Mouse (Mus musculus) intestine, embryonic 15.5 days (tissue): ENCODE results near the gene Zfp853. TPM values are rescaled to one million over a fixed set of nuclear protein-coding genes. Genes with fewer than 3 reads are reported as not detected.
A peak's percentile ranks its signal among the peaks of the same experiment; 100 is the strongest.

ENCODE experiments used
- ATAC-seq: fragments of 200-750 bp; cut with Nextera tagmentation; 2 replicates; pipeline ENCODE4 v1.8.0; 2017; ENCODE audit warnings: moderate TSS enrichment, moderate library complexity
- H3K27ac ChIP-seq: fragments of 300-500 bp; sonication (generic); 2 replicates; pipeline ENCODE4 v1.5.1; 2015; ENCODE audit warnings: mild to moderate bottlenecking, inconsistent platforms
- H3K27me3 ChIP-seq: fragments of 300-500 bp; sonication (generic); replicated peaks from 2 replicates; pipeline ENCODE4 v1.6.1; 2015; ENCODE audit warnings: inconsistent platforms
- H3K36me3 ChIP-seq: fragments of 300-500 bp; sonication (generic); 2 replicates; pipeline ENCODE4 v1.6.1; 2015; ENCODE audit warnings: inconsistent platforms
- H3K4me1 ChIP-seq: fragments of 300-500 bp; sonication (generic); replicated peaks from 2 replicates; pipeline ENCODE4 v1.6.1; 2015; ENCODE audit warnings: inconsistent platforms
- H3K4me2 ChIP-seq: fragments of 300-500 bp; sonication (generic); replicated peaks from 2 replicates; pipeline ENCODE4 v1.6.1; 2015; ENCODE audit warnings: mild to moderate bottlenecking, inconsistent platforms
- H3K4me3 ChIP-seq: fragments of 300-500 bp; sonication (generic); replicated peaks from 2 replicates; pipeline ENCODE4 v1.5.1; 2015; ENCODE audit warnings: inconsistent platforms
- H3K9ac ChIP-seq: fragments of 300-500 bp; sonication (generic); 2 replicates; pipeline ENCODE4 v1.6.1; 2015; ENCODE audit warnings: inconsistent platforms
- H3K9me3 ChIP-seq: fragments of 300-500 bp; sonication (generic); 2 replicates; pipeline ENCODE4 v1.6.1; 2016; ENCODE audit warnings: inconsistent platforms
- WGBS: fragments of 180-500 bp; shearing (Covaris S2); methylation state at CpG from one replicate; pipeline ENCODE4 v1.1.7; 2015; 5-methylcytosine and 5-hydroxymethylcytosine counted together
- polyA plus RNA-seq: library from polyadenylated mRNA; unstranded; fragments of >200 nt; fragmentation: Nextera tagmentation; extraction: Ambion mirVana; gene quantifications from 2 replicates; pipeline ENCODE4 v1.2.1, GENCODE M21; 2015

Zfp853 gene
- polyA plus RNA-seq, 1 experiment from 2014 or later: 0.06 TPM

DNA sequence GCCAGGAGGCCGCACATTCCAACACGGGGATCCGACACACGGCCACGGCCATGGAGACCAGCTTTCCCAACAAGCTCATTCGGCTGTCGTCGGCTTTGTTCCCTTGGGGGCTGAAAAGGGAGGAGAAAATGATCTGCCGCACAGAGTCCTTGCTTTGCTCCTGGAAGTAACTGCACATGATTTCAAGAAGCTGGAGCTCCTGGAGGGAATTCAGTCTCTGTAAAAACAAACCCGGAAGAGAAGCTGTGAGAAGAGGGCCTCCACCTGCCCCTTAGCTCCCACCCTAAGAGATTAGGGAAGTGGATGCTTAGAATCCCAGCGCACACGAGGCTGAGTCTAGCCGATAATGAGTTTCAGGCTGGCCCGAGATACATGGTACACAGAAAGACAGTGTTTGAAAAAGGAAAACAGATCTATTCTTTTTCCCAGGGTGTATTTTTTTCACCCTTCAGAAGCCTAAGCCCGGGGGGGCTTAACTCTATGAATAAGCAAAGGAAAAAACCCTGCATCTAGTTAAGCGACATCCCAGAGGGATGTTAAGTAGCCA is 20.8 kb upstream of the Zfp853 start:
- H3K27me3 ChIP-seq: no peaks in the 10 kb centered on the region
- WGBS: 3% methylated on average over 16 of the region's 16 CpGs
- H3K4me2 ChIP-seq: peak overlapping the region; percentile 84
- no peaks in the 10 kb centered on the region for H3K9me3 ChIP-seq
- ATAC-seq: peak; percentile 45; the same call in 1 of the 2 replicates
- peak overlapping the region; percentile 95 for H3K4me3 ChIP-seq
- H3K27ac ChIP-seq: peak overlapping the region; percentile 84
- peaks cover 9% of the 10 kb centered on the region for H3K4me1 ChIP-seq
- H3K36me3 ChIP-seq: peaks cover 27% of the 10 kb centered on the region
- H3K9ac ChIP-seq: peak overlapping the region; percentile 96

DNA sequence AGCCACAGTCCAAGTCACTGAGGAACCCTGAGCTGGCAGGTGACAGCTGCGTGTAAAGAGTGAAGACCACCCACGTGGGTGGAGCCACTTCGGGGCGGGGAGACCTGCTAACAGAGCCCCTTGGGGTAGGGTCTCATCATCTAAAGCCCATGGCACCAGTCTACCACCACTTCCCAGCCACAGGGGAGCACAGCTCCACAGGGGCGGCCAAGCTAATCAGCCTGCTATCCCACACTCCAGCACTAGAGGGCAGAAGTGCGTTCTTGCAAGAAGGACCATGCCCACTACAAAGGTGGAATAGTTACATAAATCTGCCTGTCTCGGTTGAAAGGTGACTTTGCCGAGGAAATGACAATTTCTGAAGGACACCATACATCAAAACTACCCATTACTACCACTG is 18.5 kb upstream of the Zfp853 start:
- 67% methylated on average over 8 of the region's 8 CpGs for WGBS

DNA sequence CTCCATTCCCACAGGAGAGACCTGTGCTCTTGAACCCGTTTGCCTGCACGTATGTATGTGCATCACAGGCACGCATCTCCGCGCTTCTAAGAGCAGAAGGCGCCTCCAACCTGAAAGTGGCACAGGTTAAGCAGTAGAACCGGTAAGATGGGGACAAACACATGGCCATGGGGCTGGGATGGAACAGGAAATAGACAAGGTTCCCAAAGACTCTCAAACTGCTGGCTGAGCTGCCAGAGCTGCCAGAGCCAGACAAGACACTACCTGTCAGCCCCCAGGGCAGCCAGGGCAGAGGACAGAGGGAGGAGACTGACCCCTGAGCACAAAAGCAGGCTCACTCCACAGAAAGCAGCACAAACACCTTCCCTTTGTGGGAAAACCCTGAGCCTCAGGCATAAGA is 16.5 kb upstream of the Zfp853 start:
- Histone ChIP-seq H3K4me2 (no peak overlapping the region), H3K4me1 (peaks cover 9% of the 10 kb centered on the region), H3K27me3 (no peaks in the 10 kb centered on the region), H3K9ac (no peak overlapping the region), H3K27ac (no peak overlapping the region), H3K4me3 (no peak overlapping the region), H3K36me3 (peaks cover 51% of the 10 kb centered on the region), H3K9me3 (no peaks in the 10 kb centered on the region)
- no peak for ATAC-seq
- WGBS: 96% methylated on average over 7 of the region's 7 CpGs

More for the DNA sequence above, 18.5 kb upstream of the Zfp853 start:
- peaks cover 38% of the 10 kb centered on the region for H3K36me3 ChIP-seq
- H3K9me3 ChIP-seq: no peaks in the 10 kb centered on the region
- H3K27me3 ChIP-seq: no peaks in the 10 kb centered on the region
- peaks cover 9% of the 10 kb centered on the region for H3K4me1 ChIP-seq
- no peak overlapping the region for H3K4me3 ChIP-seq
- no peak for ATAC-seq
- H3K9ac ChIP-seq: no peak overlapping the region
- H3K4me2 ChIP-seq: no peak overlapping the region
- H3K27ac ChIP-seq: no peak overlapping the region

DNA sequence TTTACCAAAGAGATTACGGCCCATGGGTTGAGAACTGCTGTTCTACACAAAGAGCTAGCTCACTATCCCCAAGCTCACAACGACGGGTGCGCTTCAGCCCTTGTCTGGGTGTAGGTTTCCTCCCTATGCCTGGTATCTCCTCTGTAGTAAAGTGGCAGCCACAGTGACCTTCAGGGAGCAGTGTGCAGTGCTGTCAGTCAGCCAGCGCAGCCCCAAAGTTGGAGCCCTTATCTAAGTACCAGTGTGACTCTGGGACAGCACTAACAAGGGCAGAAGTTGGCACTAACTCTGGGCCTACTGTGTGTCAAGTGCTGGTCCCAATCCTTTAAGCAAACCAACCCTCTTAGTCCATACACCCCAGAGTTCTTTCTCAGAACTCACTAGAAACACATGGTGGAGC is 15.4 kb upstream of the Zfp853 start:
- Histone ChIP-seq H3K27me3 (no peaks in the 10 kb centered on the region), H3K36me3 (peaks cover 51% of the 10 kb centered on the region), H3K4me3 (no peak overlapping the region), H3K9ac (no peak overlapping the region), H3K4me2 (no peak overlapping the region), H3K9me3 (no peaks in the 10 kb centered on the region), H3K4me1 (peaks cover 5% of the 10 kb centered on the region), H3K27ac (no peak overlapping the region)
- no peak for ATAC-seq
- 80% methylated on average over 5 of the region's 5 CpGs for WGBS

DNA sequence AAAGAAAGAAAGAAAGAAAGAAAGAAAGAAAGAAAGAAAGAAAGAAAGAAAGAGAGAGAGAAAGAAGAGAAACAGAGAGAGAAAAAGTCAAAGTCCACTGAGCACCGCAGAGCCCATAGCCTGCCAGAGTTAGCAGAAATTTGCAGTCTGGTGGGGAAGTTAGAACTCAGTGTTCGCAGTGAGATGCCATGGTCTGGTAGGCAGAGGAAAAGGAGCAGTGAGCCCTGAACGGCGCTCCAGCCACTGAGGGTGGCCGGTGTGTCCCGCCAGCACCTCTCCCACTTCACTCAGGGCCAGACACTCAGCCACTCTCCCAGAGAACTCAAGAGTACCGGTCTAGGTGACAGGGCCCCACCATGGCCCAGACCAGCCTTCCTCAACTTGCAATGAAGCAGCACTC is 10.8 kb upstream of the Zfp853 start:
- ATAC-seq: no peak
- no peak overlapping the region for H3K9ac ChIP-seq
- 92% methylated on average over 7 of the region's 7 CpGs for WGBS
- no peak overlapping the region for H3K4me3 ChIP-seq
- H3K27me3 ChIP-seq: no peaks in the 10 kb centered on the region
- H3K4me2 ChIP-seq: no peak overlapping the region
- no peaks in the 10 kb centered on the region for H3K4me1 ChIP-seq
- H3K27ac ChIP-seq: no peak overlapping the region
- H3K36me3 ChIP-seq: peaks cover 50% of the 10 kb centered on the region
- no peaks in the 10 kb centered on the region for H3K9me3 ChIP-seq

DNA sequence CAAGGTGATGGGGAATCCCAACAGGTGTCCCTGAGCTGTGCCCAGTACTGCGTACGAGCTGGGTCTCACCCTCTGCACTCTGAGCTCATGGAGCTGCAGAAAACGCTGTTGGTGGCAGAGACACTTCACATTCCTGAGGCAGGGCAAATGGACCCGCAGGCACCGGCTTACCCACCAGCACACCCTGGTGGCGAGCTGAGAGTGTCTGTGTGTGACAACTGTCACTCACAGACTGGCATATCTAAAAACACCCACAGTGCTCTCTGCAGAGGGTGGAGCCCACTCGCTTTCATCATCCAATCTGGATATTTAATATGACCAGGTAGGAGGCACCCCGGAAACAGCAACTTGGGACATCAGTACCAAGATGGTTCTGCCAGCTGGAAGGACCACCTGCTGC is 7.9 kb upstream of the Zfp853 start:
- Histone ChIP-seq H3K9me3 (no peaks in the 10 kb centered on the region), H3K4me3 (no peak overlapping the region), H3K4me1 (no peaks in the 10 kb centered on the region), H3K4me2 (no peak overlapping the region), H3K27ac (no peak overlapping the region), H3K27me3 (no peaks in the 10 kb centered on the region), H3K9ac (no peak overlapping the region), H3K36me3 (peaks cover 30% of the 10 kb centered on the region)
- 76% methylated on average over 8 of the region's 8 CpGs for WGBS
- ATAC-seq: no peak

DNA sequence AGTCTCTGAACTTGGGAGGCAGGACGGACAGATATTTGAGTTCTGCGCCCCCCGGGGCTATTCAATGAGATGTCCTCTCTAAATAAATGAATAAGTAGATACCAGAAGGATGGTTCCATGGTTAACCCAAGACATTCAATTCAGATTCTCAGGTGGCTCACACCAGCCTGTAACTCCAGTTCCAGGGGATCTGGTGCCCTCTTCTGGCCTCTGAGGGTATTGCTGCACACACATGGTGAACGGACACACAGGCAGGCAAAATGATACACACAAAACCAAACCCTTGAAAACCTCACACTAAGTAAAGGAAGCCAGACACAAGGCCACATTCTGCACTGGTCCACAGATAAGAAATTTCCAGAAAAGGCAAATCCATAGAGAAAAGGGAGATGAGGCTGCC is 6.3 kb upstream of the Zfp853 start:
- WGBS: 92% methylated on average over 4 of the region's 4 CpGs
- H3K4me1 ChIP-seq: no peaks in the 10 kb centered on the region
- H3K36me3 ChIP-seq: peaks cover 23% of the 10 kb centered on the region
- 0 out of 2 replicates have a peak, but pooled peaks cover under 1% of the 10 kb centered on the region for H3K27me3 ChIP-seq
- no peak overlapping the region for H3K27ac ChIP-seq
- no peak for ATAC-seq
- H3K9ac ChIP-seq: no peak overlapping the region
- H3K9me3 ChIP-seq: no peaks in the 10 kb centered on the region
- no peak overlapping the region for H3K4me2 ChIP-seq
- H3K4me3 ChIP-seq: no peak overlapping the region

DNA sequence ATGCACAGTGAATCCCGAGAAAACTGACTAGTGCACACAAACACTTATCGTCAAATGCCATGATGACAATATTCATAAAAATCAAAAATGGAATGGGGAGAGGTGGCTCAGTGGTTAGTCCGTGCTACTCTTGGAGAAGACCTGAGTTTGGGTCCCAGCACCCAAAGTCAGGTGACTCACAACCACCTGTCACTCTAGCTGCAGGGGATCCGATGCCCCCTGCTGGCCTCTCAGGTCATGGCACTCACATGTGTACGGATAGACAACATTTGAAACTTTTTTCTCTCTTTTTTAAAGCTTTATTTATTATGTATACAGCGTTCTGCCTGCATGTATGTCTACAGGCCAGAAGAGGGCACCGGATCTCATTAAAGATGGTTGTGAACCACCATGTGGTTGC is 5.0 kb upstream of the Zfp853 start:
- Histone ChIP-seq H3K4me3 (no peak overlapping the region), H3K4me2 (no peak overlapping the region), H3K9me3 (no peaks in the 10 kb centered on the region), H3K4me1 (peaks cover 6% of the 10 kb centered on the region), H3K27me3 (peaks cover 13% of the 10 kb centered on the region), H3K9ac (no peak overlapping the region), H3K27ac (no peak overlapping the region), H3K36me3 (peaks cover 21% of the 10 kb centered on the region)
- WGBS: 94% methylated on average over 7 of the region's 7 CpGs
- no peak for ATAC-seq

DNA sequence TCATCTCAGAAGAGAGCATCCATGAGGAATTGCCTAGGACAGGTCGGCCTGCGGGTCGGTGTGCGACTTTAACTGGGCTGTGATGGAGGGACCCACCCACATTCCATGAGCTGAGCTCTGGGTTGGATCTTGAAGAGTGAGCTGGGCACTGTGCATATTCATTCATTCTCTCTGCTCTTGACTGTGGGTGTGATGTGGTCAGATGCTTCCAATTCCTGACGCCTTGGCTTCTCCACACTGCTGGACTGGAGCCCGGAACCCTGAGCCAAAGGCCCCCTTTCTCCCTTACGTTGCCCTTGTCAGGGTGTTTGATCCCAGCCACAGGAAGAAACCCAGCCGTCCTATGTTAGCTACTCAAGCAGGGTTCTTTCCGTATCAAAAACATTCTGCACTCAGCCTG is 4.6 kb upstream of the Zfp853 start:
- no peak overlapping the region for H3K4me3 ChIP-seq
- peaks cover 21% of the 10 kb centered on the region for H3K36me3 ChIP-seq
- H3K9me3 ChIP-seq: no peaks in the 10 kb centered on the region
- 92% methylated on average over 9 of the region's 9 CpGs for WGBS
- ATAC-seq: no peak
- H3K9ac ChIP-seq: no peak overlapping the region
- peaks cover 17% of the 10 kb centered on the region for H3K27me3 ChIP-seq
- no peak overlapping the region for H3K4me2 ChIP-seq
- peaks cover 10% of the 10 kb centered on the region for H3K4me1 ChIP-seq
- H3K27ac ChIP-seq: no peak overlapping the region

DNA sequence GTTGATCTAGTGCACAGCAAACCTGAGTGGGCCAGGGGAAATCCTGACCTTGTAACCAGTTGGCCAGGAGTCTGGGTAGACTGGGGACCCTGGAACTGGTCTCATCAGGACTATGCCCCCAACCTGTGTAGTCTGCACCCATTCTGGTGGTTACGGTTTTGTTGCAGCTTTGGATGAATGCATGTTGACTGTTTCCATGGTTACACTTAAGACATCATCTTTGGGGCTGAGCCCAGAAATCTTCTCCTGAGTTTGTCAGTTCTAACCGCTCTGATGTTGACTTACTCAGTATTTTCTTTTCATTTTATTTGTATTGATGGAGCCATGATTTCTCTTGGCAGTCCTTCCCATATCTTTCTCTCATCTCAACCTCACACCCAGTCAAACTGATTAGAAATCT is 1.9 kb upstream of the Zfp853 start:
- peaks cover 9% of the 10 kb centered on the region for H3K36me3 ChIP-seq
- H3K27me3 ChIP-seq: peaks cover 42% of the 10 kb centered on the region
- H3K4me3 ChIP-seq: no peak overlapping the region
- no peak overlapping the region for H3K27ac ChIP-seq
- peaks cover 14% of the 10 kb centered on the region for H3K4me1 ChIP-seq
- 78% methylated on average over 2 of the region's 2 CpGs for WGBS
- H3K9me3 ChIP-seq: no peaks in the 10 kb centered on the region
- no peak overlapping the region for H3K9ac ChIP-seq
- ATAC-seq: no peak
- no peak overlapping the region for H3K4me2 ChIP-seq

DNA sequence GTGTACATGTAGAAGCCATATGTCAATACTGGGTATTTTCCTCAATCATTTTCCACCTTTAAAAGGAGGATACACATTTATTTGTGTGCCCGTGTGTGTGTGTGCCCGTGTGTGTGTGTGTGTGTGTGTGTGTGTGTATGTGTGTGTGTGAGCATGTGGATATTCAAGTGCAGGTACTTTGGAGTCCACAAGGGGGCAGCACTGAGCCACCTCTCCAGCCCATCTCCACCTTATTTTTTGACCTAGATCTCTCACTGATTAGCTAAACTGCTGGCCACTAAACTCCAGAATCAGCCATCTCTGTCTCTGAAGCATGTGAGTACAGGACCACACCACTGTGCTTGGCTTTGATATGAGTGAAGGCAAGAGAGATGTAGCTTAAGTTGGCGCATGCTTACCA is 1.4 kb upstream of the Zfp853 start:
- WGBS: 94% methylated on average over 3 of the region's 3 CpGs

DNA sequence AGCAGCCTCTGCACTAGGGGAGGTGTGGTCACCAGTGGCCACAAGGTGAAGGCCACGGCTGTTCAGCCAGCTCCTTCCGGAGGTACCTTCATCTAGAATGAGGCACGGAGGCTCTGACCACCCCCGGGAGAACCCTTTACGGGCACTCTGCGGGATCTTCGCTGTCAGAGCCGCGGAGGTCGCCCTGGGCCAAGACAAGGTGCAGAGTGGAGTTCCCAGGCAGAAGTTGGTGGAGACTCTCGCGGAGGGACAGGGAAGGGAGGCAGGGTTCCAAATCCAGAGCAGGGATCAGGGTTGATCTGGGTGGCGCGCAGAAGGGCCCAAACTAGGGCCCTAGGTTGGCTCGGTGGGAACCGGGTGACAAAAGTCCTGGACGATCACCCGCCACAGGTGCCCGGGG is 544 bp downstream of the Zfp853 start:
- Histone ChIP-seq H3K4me1 (peaks cover 21% of the 10 kb centered on the region), H3K9me3 (no peaks in the 10 kb centered on the region), H3K4me2 (peak overlapping the region; percentile 85), H3K9ac (peak overlapping the region; percentile 42), H3K4me3 (peak overlapping the region; percentile 45), H3K27me3 (peaks cover 63% of the 10 kb centered on the region), H3K36me3 (no peaks in the 10 kb centered on the region), H3K27ac (no peak overlapping the region)
- ATAC-seq: 0 out of 2 replicates have a peak, but pooled peaks have one; percentile 9
- WGBS: 2% methylated on average over 17 of the region's 19 CpGs

More for the DNA sequence above, 1.4 kb upstream of the Zfp853 start:
- Histone ChIP-seq H3K9me3 (no peaks in the 10 kb centered on the region), H3K27me3 (peaks cover 44% of the 10 kb centered on the region), H3K27ac (no peak overlapping the region), H3K9ac (no peak overlapping the region), H3K4me1 (peaks cover 14% of the 10 kb centered on the region), H3K4me3 (no peak overlapping the region), H3K4me2 (no peak overlapping the region), H3K36me3 (peaks cover 4% of the 10 kb centered on the region)
- no peak for ATAC-seq

DNA sequence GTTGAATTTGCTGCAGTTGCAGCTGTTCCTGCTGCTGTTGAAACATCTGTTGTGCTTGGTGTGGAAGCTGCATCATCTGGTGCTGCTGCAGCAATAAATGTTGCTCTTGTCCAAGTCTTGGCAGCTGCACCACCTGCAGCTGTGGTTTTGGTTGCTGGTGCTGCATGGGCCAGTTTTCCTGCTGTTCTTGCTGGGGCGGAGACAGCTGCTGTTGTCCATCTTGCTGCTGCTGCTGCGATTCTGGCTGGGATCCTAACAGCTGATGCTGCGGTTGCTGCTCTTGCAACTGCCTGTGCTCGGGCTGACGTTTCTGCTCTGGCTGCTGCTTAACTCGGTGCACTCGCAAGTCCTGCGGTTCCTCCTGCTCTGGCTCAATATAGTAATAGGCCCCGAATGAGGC is 4.1 kb downstream of the Zfp853 start:
- WGBS: 76% methylated on average over 9 of the region's 9 CpGs
- H3K4me1 ChIP-seq: peaks cover 25% of the 10 kb centered on the region
- no peak overlapping the region for H3K4me2 ChIP-seq
- no peak overlapping the region for H3K4me3 ChIP-seq
- no peaks in the 10 kb centered on the region for H3K9me3 ChIP-seq
- H3K27me3 ChIP-seq: peaks cover 80% of the 10 kb centered on the region
- no peaks in the 10 kb centered on the region for H3K36me3 ChIP-seq
- no peak overlapping the region for H3K9ac ChIP-seq
- no peak for ATAC-seq
- H3K27ac ChIP-seq: no peak overlapping the region
